Mouse (Mus musculus): ENCODE measurements around the gene Masp2. TPM values are rescaled to one million over a fixed set of nuclear protein-coding genes. Genes with fewer than 3 reads are reported as not detected.
A peak's percentile ranks its signal among the peaks of the same experiment; 100 is the strongest.

Gene Masp2
- polyA plus RNA-seq (2015; fragmentation: Nextera tagmentation; extraction: Ambion mirVana) = 0.44 and 0.93 TPM in 2 replicates

DNA sequence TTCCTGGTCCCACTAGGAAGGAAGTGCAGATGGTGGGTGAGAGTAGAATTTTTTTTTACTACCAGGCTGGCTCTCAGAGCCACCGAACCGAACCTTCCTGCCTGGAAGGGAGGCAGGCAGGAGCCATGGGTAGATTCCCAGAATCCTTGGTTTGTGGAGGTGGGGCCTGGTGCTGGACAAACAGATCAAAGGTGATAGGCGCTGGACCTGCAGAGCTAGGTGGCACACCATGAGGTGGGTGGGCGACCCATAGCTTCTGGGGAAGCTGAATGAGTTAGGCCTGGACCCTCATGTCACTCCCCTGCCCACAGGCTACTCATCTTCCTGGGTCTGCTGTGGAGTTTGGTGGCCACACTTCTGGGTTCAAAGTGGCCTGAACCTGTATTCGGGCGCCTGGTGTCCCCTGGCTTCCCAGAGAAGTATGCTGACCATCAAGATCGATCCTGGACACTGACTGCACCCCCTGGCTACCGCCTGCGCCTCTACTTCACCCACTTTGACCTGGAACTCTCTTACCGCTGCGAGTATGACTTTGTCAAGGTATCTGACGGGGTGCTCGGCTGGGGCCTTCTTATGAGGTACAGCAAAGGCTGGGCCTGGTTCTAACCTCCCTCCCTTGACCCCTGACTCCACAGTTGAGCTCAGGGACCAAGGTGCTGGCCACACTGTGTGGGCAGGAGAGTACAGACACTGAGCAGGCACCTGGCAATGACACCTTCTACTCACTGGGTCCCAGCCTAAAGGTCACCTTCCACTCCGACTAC lies at the start of gene Masp2:
Gene Masp2, plus strand, starts transcription at position 198 of the 764 bp plus-strand sequence.
- 84% methylated on average over 14 of the region's 14 CpGs for WGBS
- no peak within 1 kb of the TSS for H3K9ac ChIP-seq (ENCODE audit: low read length)
- H3K4me3 ChIP-seq (ENCODE audit: low read length) = no peak within 1 kb of the TSS
- peaks cover 6% of the 10 kb centered on the region; the same call in 1 of the 2 replicates for H3K36me3 ChIP-seq (ENCODE audit: control insufficient read depth, insufficient read depth, low read length)
- H3K27ac ChIP-seq (ENCODE audit: low read length) = no peak within 1 kb of the TSS
- no peak for ATAC-seq (ENCODE audit: low read depth)
- peaks cover 4% of the 10 kb centered on the region for H3K9me3 ChIP-seq (ENCODE audit: control insufficient read depth, low read length)
- no peak within 1 kb of the TSS for H3K4me2 ChIP-seq (ENCODE audit: low read depth, low read length)
- no peaks in the 10 kb centered on the region for H3K27me3 ChIP-seq (ENCODE audit: control insufficient read depth, insufficient read depth, low read depth, low read length)
- no peaks in the 10 kb centered on the region for H3K4me1 ChIP-seq (replicated peaks; ENCODE audit: control insufficient read depth, insufficient read depth, low read length)

DNA sequence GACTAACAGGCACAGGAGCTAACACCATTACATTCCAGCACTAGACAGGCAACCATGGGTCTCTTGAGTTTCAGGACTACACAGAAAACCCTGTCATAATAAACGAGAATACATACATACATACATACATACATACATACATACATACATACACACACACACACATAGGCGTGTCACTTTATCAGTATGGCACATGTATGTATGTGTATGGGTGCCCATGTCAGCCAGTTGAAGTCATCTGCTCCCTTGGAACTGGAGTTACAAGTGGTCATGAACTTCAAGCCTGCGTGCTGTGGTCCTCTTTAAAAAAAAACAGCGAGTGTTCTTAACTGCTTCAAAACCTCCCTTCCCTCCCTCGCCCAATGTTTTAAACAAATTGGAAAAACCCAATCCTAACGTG lies 44.6 kb upstream of the Masp2 start:
- Histone ChIP-seq H3K4me3 (ENCODE audit: low read length) (peak overlapping the region; percentile 85), H3K27ac (ENCODE audit: low read length) (peak overlapping the region; percentile 84), H3K4me2 (ENCODE audit: low read depth, low read length) (peak overlapping the region; percentile 79), H3K27me3 (ENCODE audit: control insufficient read depth, insufficient read depth, low read depth, low read length) (no peaks in the 10 kb centered on the region), H3K9me3 (ENCODE audit: control insufficient read depth, low read length) (no peaks in the 10 kb centered on the region), H3K4me1 (replicated peaks; ENCODE audit: control insufficient read depth, insufficient read depth, low read length) (0 out of 2 replicates have a peak, but pooled peaks cover 2% of the 10 kb centered on the region), H3K36me3 (ENCODE audit: control insufficient read depth, insufficient read depth, low read length) (peaks cover 35% of the 10 kb centered on the region), H3K9ac (ENCODE audit: low read length) (peak overlapping the region; percentile 98)
- WGBS = 23% methylated on average over 6 of the region's 6 CpGs
- ATAC-seq (ENCODE audit: low read depth) = peak; percentile 29; the same call in 1 of the 2 replicates

DNA sequence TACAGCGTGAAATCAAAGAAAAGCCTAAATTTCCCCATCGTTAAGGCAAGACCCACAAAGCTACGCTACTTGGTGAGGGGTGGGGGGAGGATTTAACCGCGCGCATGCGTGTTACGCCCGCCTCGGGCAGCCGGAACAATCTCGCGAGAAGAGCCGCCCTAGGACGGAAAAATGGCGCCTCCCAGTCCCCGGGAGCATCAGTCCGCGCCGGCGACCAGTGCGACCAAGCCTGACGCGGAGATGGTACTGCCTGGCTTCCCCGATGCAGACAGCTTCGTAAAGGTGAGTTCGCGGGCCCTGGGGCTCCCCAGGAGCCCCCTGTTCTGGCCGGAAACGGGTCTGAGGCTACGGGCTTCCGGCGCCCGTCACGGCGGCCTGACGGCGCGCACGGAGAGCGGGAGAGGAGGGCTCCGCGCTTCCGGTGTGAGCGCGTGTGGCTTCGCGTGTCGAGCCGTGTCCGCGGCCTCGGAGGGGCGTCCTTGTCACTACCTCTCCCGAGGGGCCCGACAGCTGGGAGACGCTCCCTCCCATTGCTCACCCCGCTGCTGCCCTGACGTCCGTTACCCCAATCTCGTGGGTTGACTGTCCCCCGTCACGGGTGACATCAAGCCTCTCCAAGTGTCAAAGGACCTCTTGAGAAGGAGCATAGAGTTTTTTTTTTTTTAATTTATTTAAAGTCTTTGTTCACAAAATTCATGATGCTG lies 43.9 kb upstream of the Masp2 start, which contains the start of gene Exosc10:
Gene Exosc10, plus strand, starts transcription at position 133 of the 704 bp plus-strand sequence.
- whole genome bisulfite sequencing = 0% methylated on average over 49 of the region's 63 CpGs
- Histone ChIP-seq H3K4me3 (ENCODE audit: low read length) (peak within 1 kb of the TSS; percentile 85), H3K27ac (ENCODE audit: low read length) (peak within 1 kb of the TSS; percentile 84), H3K4me1 (replicated peaks; ENCODE audit: control insufficient read depth, insufficient read depth, low read length) (0 out of 2 replicates have a peak, but pooled peaks cover 2% of the 10 kb centered on the region), H3K9me3 (ENCODE audit: control insufficient read depth, low read length) (no peaks in the 10 kb centered on the region), H3K27me3 (ENCODE audit: control insufficient read depth, insufficient read depth, low read depth, low read length) (no peaks in the 10 kb centered on the region), H3K9ac (ENCODE audit: low read length) (peak within 1 kb of the TSS; percentile 98), H3K4me2 (ENCODE audit: low read depth, low read length) (peak within 1 kb of the TSS; percentile 79), H3K36me3 (ENCODE audit: control insufficient read depth, insufficient read depth, low read length) (peaks cover 40% of the 10 kb centered on the region)
- ATAC-seq (ENCODE audit: low read depth) = peak; percentile 96

DNA sequence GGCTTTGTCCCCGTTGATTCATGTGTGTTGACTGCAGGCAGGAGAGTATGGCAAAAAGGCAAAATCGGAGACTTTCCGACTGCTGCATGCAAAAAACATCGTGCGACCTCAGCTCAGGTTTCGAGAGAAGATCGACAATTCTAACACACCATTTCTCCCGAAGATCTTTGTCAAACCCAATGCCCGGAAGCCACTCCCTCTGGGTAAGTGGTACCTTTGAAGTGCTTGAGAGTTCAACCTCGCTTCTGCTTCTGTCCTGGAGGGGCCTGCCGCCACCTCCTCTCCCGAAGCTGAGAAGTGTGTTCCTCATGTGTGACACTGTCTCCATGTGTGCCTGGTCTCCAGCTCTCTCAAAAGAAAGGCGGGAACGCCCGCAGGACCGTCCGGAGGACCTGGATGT lies 39.7 kb upstream of the Masp2 start:
- no peak for ATAC-seq (ENCODE audit: low read depth)
- no peak overlapping the region for H3K27ac ChIP-seq (ENCODE audit: low read length)
- H3K27me3 ChIP-seq (ENCODE audit: control insufficient read depth, insufficient read depth, low read depth, low read length) = no peaks in the 10 kb centered on the region
- no peak overlapping the region for H3K4me3 ChIP-seq (ENCODE audit: low read length)
- peaks cover 67% of the 10 kb centered on the region for H3K36me3 ChIP-seq (ENCODE audit: control insufficient read depth, insufficient read depth, low read length)
- H3K9me3 ChIP-seq (ENCODE audit: control insufficient read depth, low read length) = no peaks in the 10 kb centered on the region
- H3K9ac ChIP-seq (ENCODE audit: low read length) = no peak overlapping the region
- WGBS = 89% methylated on average over 17 of the region's 17 CpGs
- H3K4me2 ChIP-seq (ENCODE audit: low read depth, low read length) = no peak overlapping the region
- 0 out of 2 replicates have a peak, but pooled peaks cover 2% of the 10 kb centered on the region for H3K4me1 ChIP-seq (replicated peaks; ENCODE audit: control insufficient read depth, insufficient read depth, low read length)

DNA sequence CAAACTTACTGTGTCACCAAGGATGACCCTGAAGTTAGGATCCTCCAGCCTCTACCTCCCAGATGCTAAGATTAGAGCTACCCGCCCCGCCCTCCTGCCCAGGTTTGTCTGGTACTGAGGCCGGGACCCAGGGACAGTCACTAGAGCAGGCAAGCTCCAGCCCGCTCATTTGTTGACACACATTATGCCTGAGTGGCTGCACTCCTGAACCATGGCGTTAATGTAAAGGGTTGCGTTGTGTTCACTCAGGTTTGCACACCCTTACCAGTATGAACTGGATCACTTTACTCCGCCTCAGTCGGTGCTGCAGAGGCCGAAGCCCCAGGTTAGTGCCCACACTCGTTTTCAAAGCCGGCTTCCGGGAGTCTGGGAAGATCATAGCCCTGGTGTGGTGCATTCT lies 38.8 kb upstream of the Masp2 start:
- Histone ChIP-seq H3K4me1 (replicated peaks; ENCODE audit: control insufficient read depth, insufficient read depth, low read length) (0 out of 2 replicates have a peak, but pooled peaks cover 2% of the 10 kb centered on the region), H3K36me3 (ENCODE audit: control insufficient read depth, insufficient read depth, low read length) (peaks cover 76% of the 10 kb centered on the region), H3K4me2 (ENCODE audit: low read depth, low read length) (no peak overlapping the region), H3K27ac (ENCODE audit: low read length) (no peak overlapping the region), H3K4me3 (ENCODE audit: low read length) (no peak overlapping the region), H3K9ac (ENCODE audit: low read length) (no peak overlapping the region), H3K27me3 (ENCODE audit: control insufficient read depth, insufficient read depth, low read depth, low read length) (no peaks in the 10 kb centered on the region), H3K9me3 (ENCODE audit: control insufficient read depth, low read length) (no peaks in the 10 kb centered on the region)
- 91% methylated on average over 12 of the region's 12 CpGs for WGBS
- no peak for ATAC-seq (ENCODE audit: low read depth)

DNA sequence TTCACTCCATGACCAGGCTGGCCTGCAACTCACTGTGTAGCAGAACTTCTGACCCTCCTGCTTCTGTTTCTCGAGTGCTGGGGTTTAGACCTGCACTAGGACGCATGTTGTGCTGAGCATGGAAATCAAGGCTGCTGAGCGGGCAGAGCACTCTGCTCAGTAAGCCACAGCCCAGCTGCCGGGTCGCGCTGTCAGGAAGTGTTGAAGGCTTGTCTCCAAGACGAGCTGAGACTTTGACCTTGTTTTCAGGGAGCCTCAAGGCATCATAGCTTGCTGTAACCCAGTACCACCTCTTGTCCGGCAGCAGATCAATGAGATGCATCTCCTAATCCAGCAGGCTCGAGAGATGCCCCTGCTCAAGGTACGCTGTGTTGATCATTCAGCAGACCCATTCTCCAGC lies 32.2 kb upstream of the Masp2 start:
- Histone ChIP-seq H3K9me3 (ENCODE audit: control insufficient read depth, low read length) (no peaks in the 10 kb centered on the region), H3K27me3 (ENCODE audit: control insufficient read depth, insufficient read depth, low read depth, low read length) (no peaks in the 10 kb centered on the region), H3K9ac (ENCODE audit: low read length) (no peak overlapping the region), H3K4me3 (ENCODE audit: low read length) (no peak overlapping the region), H3K27ac (ENCODE audit: low read length) (no peak overlapping the region), H3K4me2 (ENCODE audit: low read depth, low read length) (no peak overlapping the region), H3K36me3 (ENCODE audit: control insufficient read depth, insufficient read depth, low read length) (peaks cover 76% of the 10 kb centered on the region), H3K4me1 (replicated peaks; ENCODE audit: control insufficient read depth, insufficient read depth, low read length) (no peaks in the 10 kb centered on the region)
- WGBS = 84% methylated on average over 10 of the region's 10 CpGs
- no peak for ATAC-seq (ENCODE audit: low read depth)

DNA sequence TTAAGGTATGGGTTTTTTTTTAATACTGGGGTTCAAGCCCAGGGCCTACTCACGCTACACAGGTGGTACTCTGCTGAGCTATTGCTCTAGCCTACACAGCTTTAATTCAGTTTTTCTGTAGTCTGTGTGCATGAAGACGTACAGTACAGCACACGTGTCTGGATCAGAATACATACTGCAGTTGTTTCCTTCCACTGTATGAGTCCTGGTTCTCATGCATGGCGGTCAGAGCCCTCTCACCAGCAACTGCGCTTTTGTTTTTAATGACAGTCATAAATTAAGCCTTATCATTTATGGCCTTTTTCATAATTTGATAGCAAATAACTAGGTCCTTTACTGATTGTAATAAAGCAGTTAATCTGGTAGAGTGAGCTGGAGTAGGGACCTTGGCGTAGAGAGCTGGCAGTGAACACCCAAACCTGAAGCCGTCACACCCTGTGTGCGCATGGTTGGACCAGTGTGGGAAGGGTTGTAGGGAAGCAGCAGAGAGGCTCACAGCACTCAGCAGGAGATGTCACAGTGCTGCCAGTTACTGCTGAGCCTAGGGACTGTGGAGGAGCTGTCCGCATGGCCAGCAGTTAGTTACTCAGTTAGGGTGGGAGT lies 31.6 kb upstream of the Masp2 start:
- Histone ChIP-seq H3K9me3 (ENCODE audit: control insufficient read depth, low read length) (no peaks in the 10 kb centered on the region), H3K4me2 (ENCODE audit: low read depth, low read length) (no peak overlapping the region), H3K27me3 (ENCODE audit: control insufficient read depth, insufficient read depth, low read depth, low read length) (no peaks in the 10 kb centered on the region), H3K4me1 (replicated peaks; ENCODE audit: control insufficient read depth, insufficient read depth, low read length) (no peaks in the 10 kb centered on the region), H3K9ac (ENCODE audit: low read length) (no peak overlapping the region), H3K27ac (ENCODE audit: low read length) (no peak overlapping the region), H3K4me3 (ENCODE audit: low read length) (no peak overlapping the region), H3K36me3 (ENCODE audit: control insufficient read depth, insufficient read depth, low read length) (peaks cover 78% of the 10 kb centered on the region)
- no peak for ATAC-seq (ENCODE audit: low read depth)
- 95% methylated on average over 9 of the region's 9 CpGs for WGBS

DNA sequence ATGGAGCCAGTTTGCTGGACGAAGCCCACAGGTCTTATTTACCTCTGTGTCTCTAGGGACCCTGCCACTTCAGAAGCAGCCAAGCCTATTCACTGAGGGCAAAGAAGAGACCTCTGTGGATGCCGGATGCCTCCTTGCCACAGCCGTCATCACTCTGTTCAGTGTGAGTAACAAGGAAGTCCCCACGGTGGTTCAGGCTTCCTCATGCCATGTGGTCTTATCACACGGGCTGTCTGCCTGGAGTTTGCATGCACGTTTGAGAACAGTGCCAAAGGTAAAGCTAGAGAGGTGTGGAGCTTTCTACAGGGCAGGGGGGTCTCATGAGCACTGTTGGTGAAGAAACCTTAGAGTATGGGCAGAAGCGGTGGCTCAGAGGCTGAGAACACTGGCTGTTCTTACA lies 29.1 kb upstream of the Masp2 start:
- Histone ChIP-seq H3K4me2 (ENCODE audit: low read depth, low read length) (no peak overlapping the region), H3K9me3 (ENCODE audit: control insufficient read depth, low read length) (no peaks in the 10 kb centered on the region), H3K27ac (ENCODE audit: low read length) (no peak overlapping the region), H3K27me3 (ENCODE audit: control insufficient read depth, insufficient read depth, low read depth, low read length) (no peaks in the 10 kb centered on the region), H3K36me3 (ENCODE audit: control insufficient read depth, insufficient read depth, low read length) (peaks cover 70% of the 10 kb centered on the region), H3K4me3 (ENCODE audit: low read length) (no peak overlapping the region), H3K4me1 (replicated peaks; ENCODE audit: control insufficient read depth, insufficient read depth, low read length) (no peaks in the 10 kb centered on the region), H3K9ac (ENCODE audit: low read length) (no peak overlapping the region)
- 88% methylated on average over 7 of the region's 7 CpGs for WGBS
- no peak for ATAC-seq (ENCODE audit: low read depth)

DNA sequence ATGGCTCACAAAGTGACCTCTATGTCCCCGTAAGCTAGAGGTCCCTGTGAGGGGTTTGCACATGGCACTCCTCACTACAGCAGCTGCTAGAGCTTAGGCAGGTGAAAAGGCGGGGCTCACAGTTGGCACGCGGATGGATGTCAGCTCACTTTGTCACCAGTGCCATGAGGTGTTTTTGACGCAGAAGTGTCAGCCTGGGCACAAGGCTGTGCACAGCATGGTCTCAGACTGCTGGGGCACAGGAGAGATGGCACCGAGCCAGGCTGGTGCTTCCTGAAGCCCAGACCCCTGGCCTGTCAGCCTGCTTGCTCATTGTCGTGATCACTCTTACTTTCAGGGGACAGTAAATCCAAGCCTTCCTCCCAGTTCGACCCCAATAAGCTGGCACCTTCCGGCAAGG lies 21.6 kb upstream of the Masp2 start:
- H3K9ac ChIP-seq (ENCODE audit: low read length) = no peak overlapping the region
- 0 out of 2 replicates have a peak, but pooled peaks have one; percentile 22 for ATAC-seq (ENCODE audit: low read depth)
- no peaks in the 10 kb centered on the region for H3K4me1 ChIP-seq (replicated peaks; ENCODE audit: control insufficient read depth, insufficient read depth, low read length)
- H3K9me3 ChIP-seq (ENCODE audit: control insufficient read depth, low read length) = no peaks in the 10 kb centered on the region
- H3K4me2 ChIP-seq (ENCODE audit: low read depth, low read length) = no peak overlapping the region
- no peaks in the 10 kb centered on the region for H3K27me3 ChIP-seq (ENCODE audit: control insufficient read depth, insufficient read depth, low read depth, low read length)
- H3K27ac ChIP-seq (ENCODE audit: low read length) = no peak overlapping the region
- 88% methylated on average over 9 of the region's 9 CpGs for whole genome bisulfite sequencing
- peaks cover 30% of the 10 kb centered on the region for H3K36me3 ChIP-seq (ENCODE audit: control insufficient read depth, insufficient read depth, low read length)
- H3K4me3 ChIP-seq (ENCODE audit: low read length) = no peak overlapping the region

Measured in lung, embryonic 16.5 days (tissue).